22 mouse cellular contexts compared by ENCODE assay signal in the genomic region with DNA sequence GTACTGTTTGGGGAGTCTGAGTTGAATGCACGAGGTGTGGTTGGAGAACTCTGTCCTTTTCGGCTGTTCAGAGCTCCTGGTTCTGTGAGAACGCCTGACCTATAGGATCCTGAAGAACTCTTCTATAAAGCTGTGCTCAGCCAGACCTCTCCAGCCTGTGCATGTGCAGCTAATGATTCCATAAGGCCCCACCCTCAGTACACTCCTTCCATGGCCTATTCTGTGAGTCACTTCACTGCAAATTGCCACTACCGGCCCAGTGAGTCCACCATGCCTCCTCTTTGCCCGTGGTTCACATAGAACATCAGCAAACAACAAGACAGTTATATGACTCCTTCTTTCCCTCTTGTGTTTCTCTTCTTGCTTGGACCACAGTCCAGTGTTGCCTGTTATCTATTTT. TPM values are rescaled to one million over a fixed set of nuclear protein-coding genes. Genes with fewer than 3 reads are reported as not detected.
DNase-seq lines count a peak whose midpoint lies in the region; ATAC-seq and TF ChIP-seq lines count a peak whose summit lies in the region.
"Had no signal": no experiment of that assay in that cellular context is flagged by ENCODE, and none has a peak within 500 bp of the region (broad histone marks: within the 10 kb centered on the region; RNA-seq: fewer than 3 reads in every experiment).

No protein-coding gene starts in this region.

- no peak for TF ChIP-seq POLR2A in cerebellum, adult 2 months (IDR thresholded peaks at IDR 0.05; ENCODE audit: borderline replicate concordance, insufficient read depth, low read length)

- H3K9me3 ChIP-seq in midbrain, embryonic 11.5 days (ENCODE audit: control insufficient read depth, low read length), result no peaks in the 10 kb centered on the region
- H3K9me3 ChIP-seq in midbrain, embryonic 15.5 days, result no peaks in the 10 kb centered on the region
- no peaks in the 10 kb centered on the region for H3K9me3 ChIP-seq in stomach, postnatal 0 days (ENCODE audit: control insufficient read depth, low read length)
- no peaks in the 10 kb centered on the region for H3K9me3 ChIP-seq in forebrain, embryonic 14.5 days (replicated peaks; ENCODE audit: control insufficient read depth, low read length)
- H3K9me3 ChIP-seq: embryonic facial prominence, embryonic 13.5 days; embryonic facial prominence, embryonic 15.5 days; forebrain, embryonic 10.5 days; forebrain, embryonic 12.5 days; forebrain, embryonic 15.5 days had no signal

- H3K4me1 ChIP-seq in cerebellum, adult 2 months (ENCODE audit: control insufficient read depth, insufficient read depth, low read length), result peaks cover 47% of the 10 kb centered on the region
- H3K4me1 ChIP-seq in midbrain, embryonic 11.5 days (ENCODE audit: control insufficient read depth, insufficient read depth, low read length), result no peaks in the 10 kb centered on the region
- no peaks in the 10 kb centered on the region for H3K4me1 ChIP-seq in midbrain, embryonic 15.5 days
- no peaks in the 10 kb centered on the region for H3K4me1 ChIP-seq in stomach, postnatal 0 days (replicated peaks; ENCODE audit: control insufficient read depth, insufficient read depth)
- no peaks in the 10 kb centered on the region for H3K4me1 ChIP-seq in forebrain, embryonic 14.5 days (ENCODE audit: control insufficient read depth, insufficient read depth, low read length)
- H3K4me1 ChIP-seq: embryonic facial prominence, embryonic 13.5 days; embryonic facial prominence, embryonic 15.5 days; forebrain, embryonic 10.5 days; forebrain, embryonic 12.5 days had no signal

- H3K27me3 ChIP-seq in cerebellum, adult 2 months (ENCODE audit: control insufficient read depth, insufficient read depth, low read length), result no peaks in the 10 kb centered on the region
- H3K27me3 ChIP-seq in midbrain, embryonic 11.5 days (ENCODE audit: control insufficient read depth, insufficient read depth, low read length), result no peaks in the 10 kb centered on the region
- no peaks in the 10 kb centered on the region for H3K27me3 ChIP-seq in midbrain, embryonic 15.5 days (replicated peaks)
- no peaks in the 10 kb centered on the region for H3K27me3 ChIP-seq in stomach, postnatal 0 days (ENCODE audit: control insufficient read depth, insufficient read depth, low read length)
- H3K27me3 ChIP-seq in forebrain, embryonic 14.5 days (replicated peaks; ENCODE audit: control insufficient read depth, insufficient read depth, low read length), result no peaks in the 10 kb centered on the region
- H3K27me3 ChIP-seq: embryonic facial prominence, embryonic 13.5 days; embryonic facial prominence, embryonic 15.5 days; forebrain, embryonic 12.5 days; forebrain, embryonic 15.5 days had no signal

- no peak for DNase-seq in cerebellum, adult 2 months
- no peak for DNase-seq in cerebellum, postnatal 14 days
- DNase-seq in midbrain, embryonic 11.5 days (ENCODE audit: low spot score, missing footprints), result peak; percentile 14
- peak; percentile 29 for DNase-seq in stomach, postnatal 0 days (ENCODE audit: low spot score)
- DNase-seq in forebrain, embryonic 14.5 days (ENCODE audit: low spot score), result no peak
- DNase-seq: adrenal gland, adult 2 months; adrenal gland, postnatal 10 days; adrenal gland, postnatal 25 days; cerebellum, adult 11 months; cerebellum, adult 18-20 months; cerebellum, adult 9-10 months; cerebellum, postnatal 10 days; cerebellum, postnatal 36 days; embryo, embryonic 11 days; forebrain, postnatal 0 days had no signal

- WGBS in cerebellum, adult 2 months, result 90% methylated on average over 5 of the region's 5 CpGs
- 90% methylated on average over 5 of the region's 5 CpGs for WGBS in midbrain, embryonic 11.5 days
- 94% methylated on average over 5 of the region's 5 CpGs for WGBS in midbrain, embryonic 15.5 days
- WGBS in stomach, postnatal 0 days, result 59% methylated on average over 5 of the region's 5 CpGs
- 95% methylated on average over 5 of the region's 5 CpGs for WGBS in forebrain, embryonic 14.5 days

- no peak overlapping the region for H3K4me2 ChIP-seq in midbrain, embryonic 11.5 days
- H3K4me2 ChIP-seq in midbrain, embryonic 15.5 days, result no peak overlapping the region
- no peak overlapping the region for H3K4me2 ChIP-seq in stomach, postnatal 0 days (replicated peaks; ENCODE audit: low read depth)
- no peak overlapping the region for H3K4me2 ChIP-seq in forebrain, embryonic 14.5 days (ENCODE audit: low read length)
- H3K4me2 ChIP-seq: embryonic facial prominence, embryonic 13.5 days; embryonic facial prominence, embryonic 15.5 days; forebrain, embryonic 12.5 days; forebrain, embryonic 15.5 days had no signal

- no peaks in the 10 kb centered on the region for H3K36me3 ChIP-seq in midbrain, embryonic 11.5 days (ENCODE audit: control insufficient read depth, insufficient read depth, low read length)
- H3K36me3 ChIP-seq in midbrain, embryonic 15.5 days (replicated peaks), result no peaks in the 10 kb centered on the region
- H3K36me3 ChIP-seq in stomach, postnatal 0 days (ENCODE audit: control insufficient read depth, insufficient read depth, low read length), result no peaks in the 10 kb centered on the region
- no peaks in the 10 kb centered on the region for H3K36me3 ChIP-seq in forebrain, embryonic 14.5 days (ENCODE audit: control insufficient read depth, insufficient read depth, low read length)
- H3K36me3 ChIP-seq: embryonic facial prominence, embryonic 13.5 days; embryonic facial prominence, embryonic 15.5 days; forebrain, embryonic 10.5 days; forebrain, embryonic 12.5 days; forebrain, embryonic 15.5 days had no signal

- H3K27ac ChIP-seq in cerebellum, adult 2 months (ENCODE audit: insufficient read depth, low read length), result peak overlapping the region; percentile 89
- no peak overlapping the region for H3K27ac ChIP-seq in midbrain, embryonic 11.5 days (ENCODE audit: low read depth, low read length)
- no peak overlapping the region for H3K27ac ChIP-seq in midbrain, embryonic 15.5 days
- no peak overlapping the region for H3K27ac ChIP-seq in stomach, postnatal 0 days (replicated peaks)
- no peak overlapping the region for H3K27ac ChIP-seq in forebrain, embryonic 14.5 days (ENCODE audit: low read depth, low read length)
- H3K27ac ChIP-seq: embryonic facial prominence, embryonic 13.5 days; embryonic facial prominence, embryonic 15.5 days; forebrain, embryonic 10.5 days; forebrain, embryonic 12.5 days; forebrain, embryonic 15.5 days had no signal

- TF ChIP-seq CTCF in cerebellum, adult 2 months (IDR thresholded peaks at IDR 0.05; ENCODE audit: borderline replicate concordance, insufficient read depth, low read depth, low read length), result no peak
- no peak for TF ChIP-seq CTCF in stomach, postnatal 0 days (IDR thresholded peaks at IDR 0.05; ENCODE audit: low read depth)

- no peak for ATAC-seq in midbrain, embryonic 11.5 days (ENCODE audit: low FRiP score)
- no peak for ATAC-seq in midbrain, embryonic 15.5 days (replicated peaks)
- ATAC-seq in stomach, postnatal 0 days (ENCODE audit: low FRiP score, low TSS enrichment), result peak; percentile 87
- ATAC-seq in forebrain, embryonic 14.5 days, result no peak
- ATAC-seq: forebrain, embryonic 15.5 days; forebrain, postnatal 0 days had no signal

- H3K4me3 ChIP-seq in cerebellum, adult 2 months (replicated peaks; ENCODE audit: insufficient read depth, low read depth, low read length), result no peak overlapping the region
- no peak overlapping the region for H3K4me3 ChIP-seq in midbrain, embryonic 11.5 days (ENCODE audit: low read depth, low read length)
- H3K4me3 ChIP-seq in midbrain, embryonic 15.5 days, result no peak overlapping the region
- no peak overlapping the region for H3K4me3 ChIP-seq in stomach, postnatal 0 days (ENCODE audit: low read depth, low read length)
- H3K4me3 ChIP-seq in forebrain, embryonic 14.5 days (ENCODE audit: low read depth, low read length), result no peak overlapping the region
- H3K4me3 ChIP-seq: embryonic facial prominence, embryonic 13.5 days; embryonic facial prominence, embryonic 15.5 days; erythroblast, embryonic 14.5 days; forebrain, embryonic 10.5 days; forebrain, embryonic 12.5 days; forebrain, embryonic 15.5 days had no signal

- TF ChIP-seq EP300 in stomach, postnatal 0 days (optimal IDR thresholded peaks at IDR 0.05), result no peak

- H3K9ac ChIP-seq in midbrain, embryonic 11.5 days (ENCODE audit: low read length), result no peak overlapping the region
- no peak overlapping the region for H3K9ac ChIP-seq in midbrain, embryonic 15.5 days
- no peak overlapping the region for H3K9ac ChIP-seq in stomach, postnatal 0 days (ENCODE audit: low read length)
- no peak overlapping the region for H3K9ac ChIP-seq in forebrain, embryonic 14.5 days (ENCODE audit: low read length)
- H3K9ac ChIP-seq: embryonic facial prominence, embryonic 13.5 days; embryonic facial prominence, embryonic 15.5 days; forebrain, embryonic 12.5 days; forebrain, embryonic 15.5 days; forebrain, postnatal 0 days had no signal

RNA-seq across cellular contexts. Expression of a gene that starts 42.8 kb away (rescaled TPM):
- 192 and 200 TPM in 2 replicates for polyA plus RNA-seq in cerebellum, adult 2 months (2012; rRNA removed)
- 2.0 TPM in 2 replicates for polyA plus RNA-seq in midbrain, embryonic 11.5 days (2014; fragmentation: Nextera tagmentation; extraction: Ambion mirVana)
- 36.9 and 42.9 TPM in 2 replicates for polyA plus RNA-seq in midbrain, embryonic 15.5 days (2015; fragmentation: Nextera tagmentation; extraction: Ambion mirVana)
- polyA plus RNA-seq in stomach, postnatal 0 days (2015; fragmentation: Nextera tagmentation; extraction: Ambion mirVana), result 3.5 and 3.6 TPM in 2 replicates
- polyA plus RNA-seq in forebrain, embryonic 14.5 days (2014; fragmentation: Nextera tagmentation; extraction: Ambion mirVana), result 6.2 and 9.2 TPM in 2 replicates
- polyA plus RNA-seq: erythroblast, embryonic 14.5 days had no signal

Comparison
In these comparisons a context has a peak if more than half of its experiments do, and no peak if none do; other contexts are left out.
1. DNase-seq: peak in midbrain, embryonic 11.5 days (single experiment) and stomach, postnatal 0 days (single experiment); none in cerebellum, adult 2 months (0 of 2), cerebellum, postnatal 14 days (0 of 2) and forebrain, embryonic 14.5 days (single experiment).